Mouse (Mus musculus) MEL (cell line): ENCODE results near the gene Necap2.

Source experiments
- CTCF ChIP-seq, 3 experiments: IDR thresholded peaks in 2 of 3; conservative IDR thresholded peaks in 1 of 3; 2 replicates each; pipeline ENCODE4 v1.5.1; 2011 to 2012; ENCODE audit warnings: low read length in 3 of 3, low read depth in 2 of 3, mild to moderate bottlenecking in 2 of 3, improper control_type of control experiment in 1 of 3, inconsistent platforms in 1 of 3, mixed read lengths in 1 of 3, moderate library complexity in 1 of 3; ENCODE audit not compliant: control insufficient read depth in 1 of 3, insufficient read depth in 1 of 3, poor library complexity in 1 of 3, severe bottlenecking in 1 of 3
- POLR2A ChIP-seq, 2 experiments: IDR thresholded peaks; 2 replicates each; pipeline ENCODE4 v1.6.1; 2011 to 2012; ENCODE audit warnings: low read length in 2 of 2, mild to moderate bottlenecking in 2 of 2, control low read depth in 1 of 2, improper control_type of control experiment in 1 of 2, low read depth in 1 of 2, moderate library complexity in 1 of 2; ENCODE audit not compliant: control insufficient read depth in 1 of 2, insufficient read depth in 1 of 2, poor library complexity in 1 of 2
- TAL1 ChIP-seq: IDR thresholded peaks from 2 replicates; pipeline ENCODE4 v1.6.1; 2012; ENCODE audit warnings: mild to moderate bottlenecking, inconsistent platforms, low read length, moderate library complexity, mixed read lengths
- ZKSCAN1 ChIP-seq: IDR thresholded peaks from 2 replicates; pipeline ENCODE4 v1.6.1; 2012; ENCODE audit warnings: low read depth, mild to moderate bottlenecking, inconsistent platforms, low read length, improper control_type of control experiment, moderate library complexity

- TF ChIP-seq CTCF (IDR thresholded peaks at IDR 0.05 in 2 of 3, conservative IDR thresholded peaks at IDR 0.05 in 1 of 3; ENCODE audit: control insufficient read depth in 1 of 3, insufficient read depth in 1 of 3, low read depth in 2 of 3, low read length in 3 of 3, poor library complexity in 1 of 3, severe bottlenecking in 1 of 3) = peak; percentile 17 to 23 (median 20); a peak in 3 of 6 replicates
- no peak for TF ChIP-seq TAL1
- no peak for TF ChIP-seq ZKSCAN1
- TF ChIP-seq POLR2A (IDR thresholded peaks at IDR 0.05; ENCODE audit: control insufficient read depth in 1 of 2, insufficient read depth in 1 of 2, low read depth in 1 of 2, low read length in 2 of 2, poor library complexity in 1 of 2) = no peak
Observed at GRCm38 (mm10) chr4:141056970-141057369, 21.2 kb downstream of the Necap2 start.
